Mouse (Mus musculus) NIH3T3 (cell line): ENCODE data around the gene Gm7029.
"Not testable (repeated sequence)": the region's sequence is repeated elsewhere in the genome, so short reads cannot be mapped to it uniquely, and the experiment has no call there.

Experiments
- DNase-seq: peaks from one replicate; pipeline ENCODE4 v3.0.0-alpha.2; 2012; ENCODE audit warnings: low read depth

The Gm7029 gene

DNA sequence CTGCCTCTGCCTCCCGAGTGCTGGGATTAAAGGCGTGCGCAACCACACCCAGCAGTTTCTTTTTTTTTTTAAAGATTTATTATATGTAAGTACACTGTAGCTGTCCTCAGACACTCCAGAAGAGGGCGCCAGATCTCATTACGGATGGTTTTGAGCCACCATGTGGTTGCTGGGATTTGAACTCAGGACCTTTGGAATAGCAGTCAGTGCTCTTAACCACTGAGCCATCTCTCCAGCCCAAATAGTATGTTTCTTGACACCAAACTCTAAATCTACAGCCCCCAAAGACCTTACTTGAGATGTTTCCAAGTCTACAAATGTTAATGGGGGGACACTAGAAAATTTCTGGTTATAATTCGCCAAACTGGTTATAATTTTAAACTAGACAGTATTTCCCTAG is 18.3 kb downstream of the Gm7029 start:
- DNase-seq: not testable (repeated sequence)

GRCm38 (mm10) chr17:33892429-33892828 is 18.8 kb downstream of the Gm7029 start:
- peak; percentile 40 for DNase-seq

DNA sequence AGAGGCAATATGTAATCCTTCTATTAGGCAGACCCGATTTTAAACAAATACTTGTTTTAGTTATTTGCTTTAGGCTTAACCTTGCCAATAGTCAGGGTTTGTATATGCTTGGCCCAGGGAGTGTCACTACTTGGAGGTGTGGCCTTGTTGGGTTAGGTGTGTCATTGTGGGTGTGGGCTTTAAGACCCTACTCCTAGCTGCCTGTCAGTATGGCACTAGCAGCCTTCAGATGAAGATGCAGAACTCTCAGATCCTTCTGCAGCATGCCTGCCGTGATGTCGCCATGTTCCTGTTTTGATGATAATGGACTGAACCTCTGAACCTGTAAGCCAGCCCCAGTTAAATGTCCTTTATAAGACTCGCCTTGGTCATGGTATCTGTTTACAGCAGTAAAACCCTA is 19.4 kb downstream of the Gm7029 start:
- peak; percentile 1 for DNase-seq

DNA sequence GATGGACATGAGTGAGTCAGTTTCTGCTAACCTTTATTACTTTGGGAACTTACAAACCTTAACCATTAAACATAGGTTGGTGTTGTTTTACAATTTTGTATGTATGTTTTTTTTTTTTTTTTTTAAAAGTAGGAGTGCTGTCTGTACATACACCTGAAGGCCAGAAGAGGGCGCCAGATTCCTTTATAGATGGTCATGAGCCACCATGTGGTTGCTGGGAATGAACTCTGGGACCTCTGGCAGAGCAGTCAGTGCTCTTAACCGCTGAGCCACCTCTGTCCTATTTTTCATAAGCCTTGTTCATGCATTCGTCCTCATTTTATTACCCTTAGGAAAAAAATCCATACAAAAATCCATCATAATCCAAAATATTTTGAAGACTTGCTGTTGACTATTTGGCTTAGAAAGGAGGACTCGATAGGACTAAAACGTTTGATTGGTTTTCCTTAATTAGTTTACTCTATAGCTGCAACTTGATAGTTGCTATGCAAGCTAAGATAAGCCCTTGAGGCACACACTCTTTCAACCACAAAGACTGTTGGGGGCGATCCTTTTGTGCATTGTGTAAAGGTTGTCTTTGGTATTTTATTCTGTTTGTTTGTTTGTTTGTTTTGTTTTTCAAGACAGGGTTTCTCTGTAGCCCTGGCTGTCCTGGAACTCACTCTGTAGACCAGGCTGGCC is 23.6 kb downstream of the Gm7029 start:
- peak; percentile 93 for DNase-seq

- peak; percentile 73 for DNase-seq
Measured at GRCm38 (mm10) chr17:33898193-33898592, 24.6 kb downstream of the Gm7029 start.

- DNase-seq: no peak
Measured at GRCm38 (mm10) chr17:33899642-33900041, 26.0 kb downstream of the Gm7029 start.

GRCm38 (mm10) chr17:33900281-33900988 is 26.8 kb downstream of the Gm7029 start:
- peak; percentile 24 for DNase-seq

DNA sequence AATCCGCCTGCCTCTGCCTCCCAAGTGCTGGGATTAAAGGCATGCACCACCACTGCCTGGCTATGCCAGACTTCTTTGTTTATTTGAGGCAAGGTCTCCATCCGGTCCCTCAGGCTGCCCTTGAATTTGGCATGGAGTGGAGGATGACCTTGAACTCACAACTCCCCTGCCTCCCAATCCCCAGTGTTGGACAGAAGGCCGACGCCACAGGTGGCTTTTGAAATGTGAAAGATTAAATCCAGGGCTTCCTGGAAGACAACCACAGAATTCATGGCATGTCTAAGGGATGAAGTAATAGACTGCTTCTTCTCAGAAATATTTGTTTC is 27.3 kb downstream of the Gm7029 start:
- DNase-seq: no peak

GRCm38 (mm10) chr17:33901653-33902052 is 28.0 kb downstream of the Gm7029 start:
- DNase-seq: no peak

DNA sequence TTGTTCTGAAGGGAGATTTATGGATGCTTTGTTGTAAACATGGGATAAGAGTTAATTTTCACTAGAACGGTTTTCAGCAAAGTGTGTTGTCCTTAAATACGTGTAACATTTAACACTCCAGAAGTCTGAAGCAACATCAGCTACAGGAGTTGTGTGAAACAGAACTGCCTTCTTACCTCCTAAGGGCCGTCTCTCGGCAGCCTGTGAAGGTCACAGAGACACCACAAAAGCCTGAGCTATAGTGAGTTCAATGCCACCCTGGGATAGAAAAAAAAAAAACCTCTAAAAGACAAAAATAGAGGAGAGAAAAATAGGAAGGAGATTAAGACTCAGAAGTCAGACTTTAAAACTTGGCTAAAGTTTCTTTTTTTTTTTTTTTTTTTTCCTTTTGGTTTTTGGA is 28.4 kb downstream of the Gm7029 start:
- no peak for DNase-seq

GRCm38 (mm10) chr17:33902491-33902890 is 28.9 kb downstream of the Gm7029 start:
- DNase-seq: no peak

- not testable (repeated sequence) for DNase-seq
Measured at GRCm38 (mm10) chr17:33903911-33904651, 30.4 kb downstream of the Gm7029 start.

DNA sequence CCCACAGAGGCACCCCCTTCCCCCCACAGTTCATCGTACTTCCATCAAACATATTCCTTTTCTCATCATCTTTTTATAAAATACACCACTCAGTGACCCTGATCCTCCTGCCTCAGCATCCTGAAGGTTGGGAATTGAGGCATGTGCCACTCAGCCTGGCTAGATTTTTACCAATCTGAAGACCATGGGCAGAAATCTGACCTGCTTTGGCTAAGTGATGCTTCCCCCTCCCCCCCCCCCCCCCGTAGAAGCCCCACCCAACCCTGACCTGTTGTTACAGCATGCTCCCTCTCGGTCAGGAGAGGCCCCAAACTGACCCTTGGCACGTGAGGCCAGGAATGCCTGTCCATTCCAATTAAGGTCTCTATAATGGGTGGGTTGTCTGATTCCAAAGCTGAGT is 31.2 kb downstream of the Gm7029 start, which contains the start of gene Platr17:
Platr17 (plus strand) TSS at position 301 of the 400 bp plus-strand sequence.
- DNase-seq: not testable (repeated sequence)

DNA sequence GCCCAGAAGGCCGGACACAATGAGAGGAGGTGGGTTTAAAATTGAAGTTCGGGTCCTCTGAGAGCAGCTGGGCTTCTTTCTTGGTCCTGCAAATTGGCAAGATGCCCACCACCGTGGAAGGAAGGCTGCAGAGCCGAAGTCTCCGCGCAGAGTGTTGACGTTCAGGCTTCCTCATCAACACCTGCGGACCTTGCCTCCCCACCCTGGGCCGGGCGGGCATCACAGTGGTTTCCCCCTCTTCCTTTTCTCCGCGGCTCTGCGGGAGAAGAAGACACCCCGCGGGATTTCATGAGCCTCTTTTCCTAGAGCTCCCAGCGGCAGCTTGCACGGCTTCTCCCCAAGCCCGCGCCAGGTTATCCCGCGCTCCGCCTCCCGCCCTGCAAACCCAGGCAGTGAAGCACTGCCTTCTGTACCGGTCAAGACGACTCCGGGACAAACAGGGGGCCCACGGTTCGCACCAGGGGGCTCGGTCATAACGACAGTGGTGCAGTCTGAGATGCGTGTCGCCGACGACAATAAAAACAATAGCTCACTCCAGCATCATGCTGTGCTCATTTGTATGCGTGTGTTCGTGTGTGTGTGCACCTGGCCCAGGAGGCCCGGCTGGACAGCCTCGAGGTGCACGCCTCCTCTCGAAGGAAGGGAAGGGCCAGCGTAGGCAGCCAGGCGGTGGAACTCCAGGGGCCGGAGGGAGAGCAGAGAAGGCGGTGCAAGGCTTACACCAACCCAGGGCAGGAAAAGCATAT is 34.9 kb downstream of the Gm7029 start:
- DNase-seq: peak; percentile 60

DNA sequence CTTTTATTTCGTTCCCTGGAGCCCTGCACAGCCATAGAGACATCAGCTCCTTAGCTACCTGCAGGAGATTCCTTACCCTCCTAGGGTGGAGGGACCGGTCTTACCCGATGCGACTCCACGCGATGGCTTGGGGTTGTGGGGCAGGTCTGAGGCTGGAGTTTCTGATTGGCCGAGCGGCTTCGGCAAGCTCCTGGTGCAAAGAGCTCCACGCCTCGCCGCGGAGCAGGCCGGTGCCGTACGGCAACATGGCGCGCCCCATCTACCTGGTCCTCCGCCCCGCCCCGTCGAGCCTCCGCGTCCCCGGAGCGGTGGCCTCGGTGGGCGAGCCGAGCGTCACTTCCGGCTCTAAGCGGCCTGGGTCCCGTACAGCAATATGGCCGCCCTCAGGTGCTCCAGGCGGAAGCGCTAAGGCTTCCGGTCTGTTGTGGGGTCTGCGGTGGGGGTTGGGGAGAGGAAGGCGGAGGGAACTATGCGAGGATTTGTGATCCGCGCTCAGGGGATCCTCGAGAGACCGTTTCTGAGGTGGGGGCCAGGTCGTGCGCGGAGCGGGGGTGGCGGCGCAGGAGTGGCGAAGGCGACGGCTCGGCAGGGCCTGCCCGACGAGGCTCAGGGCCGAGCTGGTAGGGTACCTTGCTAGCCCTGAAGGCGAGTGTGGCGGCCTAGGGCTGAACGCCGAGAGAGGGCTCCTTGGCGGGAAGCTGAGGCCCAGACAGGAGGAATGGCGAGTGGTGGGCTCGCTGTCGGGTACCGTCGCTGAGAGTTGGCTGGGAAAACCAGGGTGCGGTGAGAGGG is 35.6 kb downstream of the Gm7029 start, which contains the start of gene Daxx:
Daxx (plus strand) TSS at position 338 of the 792 bp plus-strand sequence.
- DNase-seq: peak; percentile 100

DNA sequence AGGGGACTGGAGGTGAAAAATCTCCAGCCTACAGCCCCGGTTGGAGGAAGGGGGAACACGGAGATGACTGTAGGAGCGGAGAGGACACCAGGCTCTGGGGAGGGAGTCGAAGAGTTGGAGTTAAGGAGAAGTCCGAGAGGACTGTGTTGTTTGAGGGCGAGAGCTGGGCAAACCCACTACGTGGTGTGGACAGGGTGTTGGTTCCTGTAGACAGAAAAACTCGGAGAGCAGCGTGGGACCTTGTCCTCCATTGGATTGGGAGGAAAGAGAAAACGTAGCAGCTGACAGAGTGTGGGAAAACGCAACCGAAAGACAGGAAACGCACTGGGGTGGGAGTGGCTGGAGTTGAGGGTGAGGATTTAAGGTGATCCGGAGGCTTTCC is 36.2 kb downstream of the Gm7029 start:
- DNase-seq: peak; percentile 75

GRCm38 (mm10) chr17:33910346-33911051 is 36.9 kb downstream of the Gm7029 start:
- DNase-seq: peak; percentile 66

DNA sequence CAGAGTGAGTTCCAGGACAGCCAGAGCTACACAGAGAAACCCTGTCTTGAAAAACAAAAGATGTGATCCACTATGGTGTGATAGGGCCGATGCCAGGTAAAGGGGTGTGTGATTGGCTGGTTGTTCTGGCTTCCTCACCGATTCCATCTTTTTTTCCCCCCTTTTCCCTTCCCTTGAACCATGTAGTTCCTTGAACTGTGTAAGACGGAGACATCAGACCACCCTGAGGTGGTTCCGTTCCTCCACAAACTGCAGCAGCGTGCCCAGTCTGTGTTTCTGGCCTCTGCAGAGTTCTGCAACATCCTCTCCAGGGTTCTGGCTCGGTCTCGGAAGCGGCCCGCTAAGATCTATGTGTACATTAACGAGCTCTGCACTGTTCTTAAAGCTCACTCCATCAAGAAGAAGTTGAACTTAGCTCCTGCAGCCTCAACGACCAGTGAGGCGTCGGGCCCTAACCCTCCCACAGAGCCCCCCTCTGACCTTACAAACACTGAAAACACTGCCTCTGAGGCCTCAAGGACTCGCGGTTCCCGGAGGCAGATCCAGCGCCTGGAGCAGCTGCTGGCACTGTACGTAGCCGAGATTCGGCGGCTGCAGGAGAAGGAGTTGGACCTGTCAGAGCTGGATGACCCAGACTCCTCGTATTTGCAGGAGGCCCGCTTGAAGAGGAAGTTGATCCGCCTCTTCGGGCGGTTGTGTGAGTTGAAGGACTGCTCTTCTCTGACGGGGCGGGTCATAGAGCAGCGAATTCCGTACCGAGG is 37.6 kb downstream of the Gm7029 start:
- DNase-seq: no peak

GRCm38 (mm10) chr17:33911813-33912414 is 38.3 kb downstream of the Gm7029 start:
- DNase-seq: no peak
